Mouse (Mus musculus): ENCODE measurements around the gene Ntm. TPM values are rescaled to one million over a fixed set of nuclear protein-coding genes. Genes with fewer than 3 reads are reported as not detected.

The Ntm gene
- polyA plus RNA-seq, 1 experiment: not detected

- H3K4me3 ChIP-seq (ENCODE audit: insufficient read depth, poor library complexity, severe bottlenecking): no peak overlapping the region
Observed at GRCm38 (mm10) chr9:29806790-29807189, 156.2 kb downstream of the Ntm start.

DNA sequence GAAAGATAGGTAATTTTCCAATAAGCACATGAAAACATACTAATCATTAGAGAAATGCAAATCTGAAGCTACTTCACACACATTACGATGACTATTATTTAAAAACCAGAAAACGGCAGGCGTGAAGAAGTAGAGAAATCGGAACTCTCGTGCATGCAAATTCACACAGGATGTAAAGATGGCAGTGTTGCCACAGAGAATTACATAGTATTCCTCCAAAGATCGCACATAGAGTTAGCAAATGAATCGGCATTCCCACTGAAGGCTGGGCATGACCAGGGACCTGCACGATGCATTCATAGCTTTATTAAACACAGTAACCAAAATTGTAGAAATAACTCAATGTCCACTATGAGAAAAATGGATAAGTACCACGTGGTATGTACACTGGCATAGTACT, 158.5 kb downstream of the Ntm start:
- Histone ChIP-seq H3ac (ENCODE audit: control insufficient read depth, insufficient read length, low read depth) (no peak overlapping the region), H3K36me3 (ENCODE audit: control insufficient read depth, insufficient read depth) (no peaks in the 10 kb centered on the region), H3K4me3 (ENCODE audit: insufficient read depth, poor library complexity, severe bottlenecking) (no peak overlapping the region), H3K79me3 (ENCODE audit: low read depth) (no peaks in the 10 kb centered on the region), H3K79me2 (ENCODE audit: control insufficient read depth, insufficient read depth) (no peaks in the 10 kb centered on the region), H3K27me3 (ENCODE audit: control insufficient read depth, insufficient read depth, insufficient read length) (no peaks in the 10 kb centered on the region)
- no peak for TF ChIP-seq MAX (IDR thresholded peaks at IDR 0.05)
- no peak for TF ChIP-seq CTCF (IDR thresholded peaks at IDR 0.05; ENCODE audit: control insufficient read depth, insufficient read depth, insufficient read length)
- no peak for TF ChIP-seq CEBPB (IDR thresholded peaks at IDR 0.05; ENCODE audit: low read depth)
- no peak for TF ChIP-seq USF1 (IDR thresholded peaks at IDR 0.05; ENCODE audit: low read depth)
- TF ChIP-seq MYOG (IDR thresholded peaks at IDR 0.05; ENCODE audit: control insufficient read depth, extremely low read depth, insufficient read length): no peak
- no peak for TF ChIP-seq MYOD1 (IDR thresholded peaks at IDR 0.05; ENCODE audit: control insufficient read depth, insufficient read length, low read depth)
- TF ChIP-seq FOSL1 (IDR thresholded peaks at IDR 0.05; ENCODE audit: insufficient read depth, low read length, poor library complexity, severe bottlenecking): no peak

More at GRCm38 (mm10) chr9:29806790-29807189, 156.2 kb downstream of the Ntm start:
- Histone ChIP-seq H3ac (ENCODE audit: control insufficient read depth, insufficient read length, low read depth) (no peak overlapping the region), H3K27me3 (ENCODE audit: control insufficient read depth, insufficient read depth, insufficient read length) (no peaks in the 10 kb centered on the region), H3K36me3 (ENCODE audit: control insufficient read depth, insufficient read depth) (no peaks in the 10 kb centered on the region), H3K79me3 (ENCODE audit: low read depth) (no peaks in the 10 kb centered on the region), H3K79me2 (ENCODE audit: control insufficient read depth, insufficient read depth) (no peaks in the 10 kb centered on the region)
- no peak for TF ChIP-seq CTCF (IDR thresholded peaks at IDR 0.05; ENCODE audit: control insufficient read depth, insufficient read depth, insufficient read length)
- TF ChIP-seq CEBPB (IDR thresholded peaks at IDR 0.05; ENCODE audit: low read depth): no peak
- no peak for TF ChIP-seq MYOD1 (IDR thresholded peaks at IDR 0.05; ENCODE audit: control insufficient read depth, insufficient read length, low read depth)
- TF ChIP-seq MYOG (IDR thresholded peaks at IDR 0.05; ENCODE audit: control insufficient read depth, extremely low read depth, insufficient read length): no peak
- no peak for TF ChIP-seq MAX (IDR thresholded peaks at IDR 0.05)
- TF ChIP-seq FOSL1 (IDR thresholded peaks at IDR 0.05; ENCODE audit: insufficient read depth, low read length, poor library complexity, severe bottlenecking): no peak

DNA sequence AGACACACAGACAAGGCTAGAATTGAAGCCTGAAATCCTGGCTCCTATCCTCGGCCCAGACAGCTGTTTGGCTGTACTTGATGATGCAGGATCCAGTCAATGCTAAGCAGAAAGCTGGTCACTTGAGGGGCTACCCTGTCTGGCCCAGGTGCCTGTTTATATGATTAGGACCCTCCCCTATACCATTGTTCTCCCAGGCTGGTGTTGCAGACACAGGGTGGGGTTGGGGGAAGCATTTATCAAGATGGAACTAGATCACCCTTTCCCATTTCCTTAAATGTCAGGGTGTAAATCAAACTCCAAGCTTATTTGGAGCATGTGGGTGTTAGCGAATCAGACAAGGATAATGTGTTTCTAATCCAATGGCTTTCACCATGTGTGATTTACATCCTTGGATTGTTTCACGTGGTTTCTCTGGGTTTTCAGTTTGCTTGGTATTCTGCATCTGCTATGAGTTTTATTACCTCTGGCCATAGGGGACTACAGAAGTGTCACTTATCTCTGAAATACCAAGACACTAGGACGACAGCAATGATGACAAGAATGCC, 159.1 kb downstream of the Ntm start:
- H3K36me3 ChIP-seq (ENCODE audit: control insufficient read depth, insufficient read depth): no peaks in the 10 kb centered on the region
- H3K4me3 ChIP-seq (ENCODE audit: insufficient read depth, poor library complexity, severe bottlenecking): no peak overlapping the region
- no peaks in the 10 kb centered on the region for H3K79me3 ChIP-seq (ENCODE audit: low read depth)
- no peaks in the 10 kb centered on the region for H3K79me2 ChIP-seq (ENCODE audit: control insufficient read depth, insufficient read depth)
- H3ac ChIP-seq (ENCODE audit: control insufficient read depth, insufficient read length, low read depth): no peak overlapping the region
- TF ChIP-seq FOSL1 (IDR thresholded peaks at IDR 0.05; ENCODE audit: insufficient read depth, low read length, poor library complexity, severe bottlenecking) (no peak), CEBPB (IDR thresholded peaks at IDR 0.05; ENCODE audit: low read depth) (no peak), USF1 (IDR thresholded peaks at IDR 0.05; ENCODE audit: low read depth) (no peak), MYOD1 (IDR thresholded peaks at IDR 0.05; ENCODE audit: control insufficient read depth, insufficient read length, low read depth) (no peak), CTCF (IDR thresholded peaks at IDR 0.05; ENCODE audit: control insufficient read depth, insufficient read depth, insufficient read length) (no peak), MAX (IDR thresholded peaks at IDR 0.05) (no peak), MYOG (IDR thresholded peaks at IDR 0.05; ENCODE audit: control insufficient read depth, extremely low read depth, insufficient read length) (no peak)
- no peaks in the 10 kb centered on the region for H3K27me3 ChIP-seq (ENCODE audit: control insufficient read depth, insufficient read depth, insufficient read length)

DNA sequence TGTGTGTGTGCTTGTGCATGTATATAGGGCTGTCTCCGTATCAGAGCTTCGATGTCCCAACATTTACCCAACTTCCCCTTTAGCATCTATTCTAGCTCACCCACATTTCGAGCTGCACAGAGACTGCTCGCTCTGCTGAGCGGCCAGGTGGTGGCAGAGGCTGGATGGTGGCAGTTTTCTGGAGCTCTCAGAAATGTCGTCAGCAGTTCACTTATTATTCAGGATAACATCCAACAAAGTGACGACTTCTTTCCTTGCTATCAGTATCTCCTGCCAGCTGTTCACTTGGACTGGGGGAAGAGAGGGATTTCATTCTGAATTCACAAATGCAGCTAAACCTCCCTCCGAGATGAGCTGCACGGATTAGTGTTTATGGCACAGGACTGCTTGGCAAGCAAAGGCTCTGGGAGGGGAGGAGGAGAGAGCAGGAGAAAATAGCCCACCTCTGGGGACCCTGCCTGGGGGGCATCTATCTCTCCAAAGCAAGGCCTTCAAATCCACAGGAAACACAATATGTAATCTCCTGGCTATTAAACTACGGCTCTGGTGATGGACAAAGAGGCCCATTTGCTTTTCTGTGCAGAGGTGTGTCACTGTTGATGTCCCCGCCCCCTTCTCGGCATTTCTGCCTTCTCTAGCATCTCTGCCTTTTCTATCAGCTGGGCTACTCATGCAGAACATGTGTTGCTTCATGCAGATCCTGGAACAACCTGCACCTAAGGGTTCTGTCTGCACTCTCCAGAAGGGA, 159.8 kb downstream of the Ntm start:
- Histone ChIP-seq H3K79me2 (ENCODE audit: control insufficient read depth, insufficient read depth) (no peaks in the 10 kb centered on the region), H3K27me3 (ENCODE audit: control insufficient read depth, insufficient read depth, insufficient read length) (no peaks in the 10 kb centered on the region)
- TF ChIP-seq MYOD1 (IDR thresholded peaks at IDR 0.05; ENCODE audit: control insufficient read depth, insufficient read length, low read depth) (no peak), CTCF (IDR thresholded peaks at IDR 0.05; ENCODE audit: control insufficient read depth, insufficient read depth, insufficient read length) (no peak), FOSL1 (IDR thresholded peaks at IDR 0.05; ENCODE audit: insufficient read depth, low read length, poor library complexity, severe bottlenecking) (no peak), CEBPB (IDR thresholded peaks at IDR 0.05; ENCODE audit: low read depth) (no peak), MAX (IDR thresholded peaks at IDR 0.05) (no peak), USF1 (IDR thresholded peaks at IDR 0.05; ENCODE audit: low read depth) (no peak), MYOG (IDR thresholded peaks at IDR 0.05; ENCODE audit: control insufficient read depth, extremely low read depth, insufficient read length) (no peak)

DNA sequence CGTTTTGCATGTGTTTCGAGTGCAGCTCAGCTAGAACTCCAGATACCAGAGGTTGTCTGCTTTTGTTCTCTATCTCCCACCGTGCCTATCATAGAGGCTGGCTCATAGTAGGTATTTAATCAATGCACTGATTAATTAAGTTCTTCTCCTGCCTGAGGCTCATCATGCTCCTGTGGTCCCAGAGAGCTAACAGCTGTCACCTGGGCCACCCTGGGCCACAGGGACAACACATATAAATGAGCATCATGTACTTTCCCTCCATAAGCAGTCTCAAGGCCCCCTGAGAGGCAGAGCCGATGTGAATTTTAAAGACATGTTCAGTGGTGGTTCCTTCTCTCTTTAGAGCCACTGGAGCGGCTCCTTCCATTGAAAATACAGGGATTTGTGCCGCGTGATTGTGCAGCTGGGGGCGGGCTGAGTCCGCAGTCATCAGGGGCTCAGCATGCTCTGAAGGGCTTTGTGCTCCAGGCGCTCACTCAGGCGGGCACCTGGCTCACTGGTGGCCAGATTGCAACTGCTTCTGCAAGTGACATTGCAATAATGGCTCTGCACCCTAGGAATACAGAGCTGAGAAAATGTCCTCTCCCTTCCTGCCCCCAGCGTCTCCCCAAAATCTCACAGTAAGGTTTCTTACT, 160.8 kb downstream of the Ntm start:
- H3K79me3 ChIP-seq (ENCODE audit: low read depth): no peaks in the 10 kb centered on the region
- no peak overlapping the region for H3K4me3 ChIP-seq (ENCODE audit: insufficient read depth, poor library complexity, severe bottlenecking)
- TF ChIP-seq CEBPB (IDR thresholded peaks at IDR 0.05; ENCODE audit: low read depth): no peak
- TF ChIP-seq CTCF (IDR thresholded peaks at IDR 0.05; ENCODE audit: control insufficient read depth, insufficient read depth, insufficient read length): no peak
- TF ChIP-seq FOSL1 (IDR thresholded peaks at IDR 0.05; ENCODE audit: insufficient read depth, low read length, poor library complexity, severe bottlenecking): no peak
- TF ChIP-seq MYOD1 (IDR thresholded peaks at IDR 0.05; ENCODE audit: control insufficient read depth, insufficient read length, low read depth): no peak
- no peak for TF ChIP-seq USF1 (IDR thresholded peaks at IDR 0.05; ENCODE audit: low read depth)
- TF ChIP-seq MAX (IDR thresholded peaks at IDR 0.05): no peak
- no peak for TF ChIP-seq MYOG (IDR thresholded peaks at IDR 0.05; ENCODE audit: control insufficient read depth, extremely low read depth, insufficient read length)
- H3ac ChIP-seq (ENCODE audit: control insufficient read depth, insufficient read length, low read depth): no peak overlapping the region
- no peaks in the 10 kb centered on the region for H3K36me3 ChIP-seq (ENCODE audit: control insufficient read depth, insufficient read depth)
- H3K79me2 ChIP-seq (ENCODE audit: control insufficient read depth, insufficient read depth): no peaks in the 10 kb centered on the region
- no peaks in the 10 kb centered on the region for H3K27me3 ChIP-seq (ENCODE audit: control insufficient read depth, insufficient read depth, insufficient read length)

More for the DNA sequence above, 159.8 kb downstream of the Ntm start:
- Histone ChIP-seq H3K79me3 (ENCODE audit: low read depth) (no peaks in the 10 kb centered on the region), H3K4me3 (ENCODE audit: insufficient read depth, poor library complexity, severe bottlenecking) (no peak overlapping the region), H3K36me3 (ENCODE audit: control insufficient read depth, insufficient read depth) (no peaks in the 10 kb centered on the region), H3ac (ENCODE audit: control insufficient read depth, insufficient read length, low read depth) (no peak overlapping the region)

All from C2C12 (cell line).